Mouse (Mus musculus) T-cell, adult 2 months (primary cell): Measurements from ENCODE around the gene Sumf1.

Experiments
- DNase-seq: peaks from one replicate; pipeline ENCODE4 v3.0.0; 2022; ENCODE audit warnings: low spot score

Gene Sumf1

GRCm38 (mm10) chr6:108091296-108091695 lies 94.1 kb downstream of the Sumf1 start:
- DNase-seq: no peak

GRCm38 (mm10) chr6:108075857-108076256 lies 109.5 kb downstream of the Sumf1 start:
- no peak for DNase-seq

- DNase-seq: no peak
Observed at GRCm38 (mm10) chr6:108074624-108075023, 110.8 kb downstream of the Sumf1 start.

DNA sequence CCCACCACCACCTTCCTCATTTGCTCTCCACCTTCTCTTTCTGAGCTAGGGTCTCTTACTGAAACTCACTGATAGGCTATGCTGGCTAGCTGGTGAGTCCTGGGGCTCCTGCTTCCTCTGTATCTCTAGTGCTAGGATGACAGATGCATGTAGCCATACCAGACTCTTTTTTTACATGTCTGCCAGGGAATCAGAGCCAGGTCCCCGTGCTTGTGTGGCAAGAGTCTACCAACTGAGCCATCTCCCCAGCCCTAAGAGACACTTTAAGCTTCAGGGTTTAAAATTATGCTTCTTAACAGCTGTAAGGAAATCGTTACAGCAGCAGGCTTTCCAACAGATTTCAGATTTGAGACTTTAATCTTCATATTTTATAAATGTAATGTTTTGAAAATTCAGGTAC lies 111.5 kb downstream of the Sumf1 start:
- DNase-seq: no peak

DNA sequence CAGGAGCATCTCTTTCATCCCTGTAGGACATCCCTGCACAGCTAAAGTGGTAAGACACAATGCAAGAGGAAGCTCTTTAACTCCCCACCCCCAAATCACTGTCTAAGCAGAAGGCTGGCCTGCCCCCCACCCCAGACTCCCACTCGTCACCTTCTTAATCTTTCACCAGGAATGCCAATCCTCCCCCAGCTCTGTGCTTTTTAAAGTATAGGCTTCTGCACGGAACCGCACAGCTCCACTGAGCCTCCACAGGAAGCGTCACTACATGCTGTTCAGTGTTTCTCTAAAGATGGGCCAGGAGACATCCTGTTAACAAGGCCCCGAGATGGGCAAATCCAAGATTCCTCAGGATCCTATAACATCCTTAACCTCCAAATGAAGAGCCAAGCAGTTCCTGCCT lies 112.3 kb downstream of the Sumf1 start:
- DNase-seq: no peak

DNA sequence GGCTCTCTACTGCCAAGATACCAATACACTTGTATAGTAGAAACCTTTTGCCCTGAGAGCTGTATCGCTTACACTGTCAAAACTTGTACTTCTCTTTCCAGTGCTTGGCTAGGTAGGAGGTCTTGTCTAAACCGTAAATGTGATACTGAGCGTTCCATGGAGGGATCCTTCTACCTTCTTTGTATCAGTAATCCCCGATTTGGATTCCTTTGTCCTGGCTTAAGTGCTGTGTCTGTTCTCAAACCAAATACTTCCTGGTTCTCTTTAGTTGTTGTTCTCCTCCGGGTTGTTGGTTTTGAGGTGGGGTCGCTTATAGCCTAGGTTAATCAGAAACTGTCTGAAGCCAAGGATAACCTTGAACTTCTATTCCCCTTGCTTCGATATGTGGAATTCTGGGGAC lies 114.4 kb downstream of the Sumf1 start:
- DNase-seq: no peak

- peak; percentile 76 for DNase-seq
Observed at GRCm38 (mm10) chr6:108065583-108065982, 119.8 kb downstream of the Sumf1 start.

- peak; percentile 96 for DNase-seq
Observed at GRCm38 (mm10) chr6:108064918-108065526, 120.4 kb downstream of the Sumf1 start, which contains the start of gene Setmar. TSS of gene Setmar (plus strand) at chr6:108065045.

DNA sequence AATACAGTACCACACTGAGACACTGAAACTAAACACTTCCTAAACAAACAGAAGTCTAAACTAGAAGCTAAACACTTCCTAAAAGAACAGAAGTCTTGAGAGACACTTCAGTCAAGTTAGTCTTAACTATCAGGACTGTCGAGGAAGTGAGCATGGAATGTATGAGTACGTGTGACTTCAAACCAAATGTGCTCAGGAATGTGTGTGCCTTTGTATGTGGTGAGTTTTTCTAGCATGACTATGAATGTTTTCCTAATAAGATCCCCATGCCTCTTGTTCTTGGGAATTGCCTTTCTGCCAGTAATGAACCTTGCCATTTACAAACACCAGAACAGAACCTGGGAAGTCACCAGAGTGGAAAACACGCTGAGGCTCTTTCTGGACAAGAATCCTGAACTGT lies 124.3 kb downstream of the Sumf1 start:
- no peak for DNase-seq

GRCm38 (mm10) chr6:108058066-108058465 lies 127.3 kb downstream of the Sumf1 start:
- DNase-seq: no peak

GRCm38 (mm10) chr6:108057353-108057752 lies 128.0 kb downstream of the Sumf1 start:
- no peak for DNase-seq
